Mouse (Mus musculus) embryonic facial prominence, embryonic 10.5 days (tissue): ENCODE data around the gene Vps35l. TPM values are rescaled to one million over a fixed set of nuclear protein-coding genes. Genes with fewer than 3 reads are reported as not detected.

ENCODE experiments used
- DNase-seq: peaks from one replicate; pipeline ENCODE4 v3.0.0-alpha.2; 2017; ENCODE audit warnings: low spot score
- H3K27ac ChIP-seq: fragments of 300-500 bp; sonication (generic); replicated peaks from 2 replicates; pipeline ENCODE4 v1.5.1; 2016; ENCODE audit warnings: mild to moderate bottlenecking
- H3K27me3 ChIP-seq: fragments of 300-500 bp; sonication (generic); replicated peaks from 2 replicates; pipeline ENCODE4 v1.6.1; 2016; ENCODE audit warnings: low read depth, mild to moderate bottlenecking; ENCODE audit not compliant: poor library complexity, severe bottlenecking
- H3K36me3 ChIP-seq: fragments of 300-500 bp; sonication (generic); replicated peaks from 2 replicates; pipeline ENCODE4 v1.6.1; 2016; ENCODE audit warnings: mild to moderate bottlenecking, moderate library complexity
- H3K4me1 ChIP-seq: fragments of 300-500 bp; sonication (generic); 2 replicates; pipeline ENCODE4 v1.6.1; 2016
- H3K4me3 ChIP-seq: fragments of 300-500 bp; sonication (generic); 2 replicates; pipeline ENCODE4 v1.5.1; 2016; ENCODE audit warnings: mild to moderate bottlenecking, moderate library complexity
- H3K9me3 ChIP-seq: fragments of 300-500 bp; sonication (generic); 2 replicates; pipeline ENCODE4 v1.6.1; 2016; ENCODE audit warnings: mild to moderate bottlenecking
- WGBS: fragments of 180-500 bp; shearing (Covaris S2); methylation state at CpG from one replicate; pipeline ENCODE4 v1.1.7; 2016; 5-methylcytosine and 5-hydroxymethylcytosine counted together
- polyA plus RNA-seq: library from polyadenylated mRNA; unstranded; fragments of >200 nt; fragmentation: Nextera tagmentation; extraction: Ambion mirVana; gene quantifications from 2 replicates; pipeline ENCODE4 v1.2.1, GENCODE M21; 2016

Vps35l gene
- polyA plus RNA-seq, 1 experiment from 2014 or later: 70.0 TPM

DNA sequence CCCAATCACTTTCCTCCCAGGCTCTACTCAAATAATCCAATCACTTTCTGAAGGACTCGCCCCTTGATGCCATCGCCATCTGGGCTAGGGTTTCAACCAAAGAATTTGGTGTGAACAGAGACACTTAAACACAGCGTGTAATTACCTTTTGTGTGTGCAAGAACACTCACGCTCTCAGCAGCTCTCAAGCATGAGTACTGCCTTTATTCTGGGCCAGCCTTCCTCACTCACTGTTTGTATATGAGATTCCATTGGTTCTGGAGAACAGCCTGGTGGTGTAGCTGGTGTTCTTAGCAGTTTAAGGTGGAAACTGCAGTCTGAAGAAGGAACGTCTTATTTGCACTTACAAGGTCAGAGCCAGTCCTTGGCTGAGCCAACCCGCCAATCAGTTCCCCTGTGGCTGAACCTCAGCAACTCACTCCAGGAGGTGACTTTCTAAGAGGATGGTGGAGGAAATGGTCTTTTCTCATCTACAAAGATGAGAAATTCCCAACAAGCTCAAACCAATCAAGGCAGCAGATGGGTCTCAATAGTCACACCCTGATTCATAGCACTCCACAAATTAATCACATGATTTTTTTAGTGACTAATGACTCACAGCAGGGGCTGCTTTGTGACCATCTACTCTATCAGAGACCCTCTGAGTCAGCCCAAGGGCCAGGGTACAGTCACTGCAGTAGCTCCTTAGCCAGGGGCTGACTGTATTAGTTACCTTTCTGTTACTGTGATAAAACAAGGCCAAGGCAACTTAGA lies 147.5 kb downstream of the Vps35l start:
- no peaks in the 10 kb centered on the region for H3K27me3 ChIP-seq
- 27% methylated on average over 6 of the region's 6 CpGs for WGBS
- H3K36me3 ChIP-seq: no peaks in the 10 kb centered on the region
- H3K27ac ChIP-seq: no peak overlapping the region
- DNase-seq: no peak
- no peak overlapping the region for H3K4me3 ChIP-seq
- peaks cover 26% of the 10 kb centered on the region for H3K4me1 ChIP-seq
- H3K9me3 ChIP-seq: no peaks in the 10 kb centered on the region

DNA sequence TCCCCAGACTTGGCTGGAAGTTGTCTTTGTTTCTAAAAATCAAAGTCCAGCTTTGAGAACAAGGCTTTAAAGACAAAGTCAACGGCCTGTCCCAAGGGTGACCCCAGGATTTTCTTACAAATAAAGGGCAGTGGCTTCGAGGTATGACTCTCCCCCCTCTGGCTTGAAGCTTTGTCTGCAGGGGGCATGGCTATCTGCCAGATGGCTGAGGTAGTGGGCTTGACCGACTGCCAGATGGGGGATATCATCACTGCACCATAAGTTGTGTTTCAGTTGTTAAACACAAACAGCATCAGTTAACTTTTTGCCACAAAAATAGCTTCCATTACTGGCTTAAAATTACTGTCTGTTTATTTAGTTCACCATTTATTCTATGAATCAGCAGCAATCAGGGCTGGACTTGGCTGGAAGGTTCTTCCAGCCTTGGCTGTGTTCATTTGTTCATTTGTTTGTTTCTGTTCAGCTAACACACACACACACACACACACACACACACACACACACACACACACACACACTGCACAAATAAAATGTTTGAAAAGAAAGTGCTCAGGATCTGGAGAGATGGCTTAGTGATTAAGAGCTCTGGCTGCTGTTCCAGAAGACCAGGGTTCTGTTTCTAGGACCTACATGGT lies 149.1 kb downstream of the Vps35l start:
- no peak overlapping the region for H3K4me3 ChIP-seq
- H3K9me3 ChIP-seq: no peaks in the 10 kb centered on the region
- WGBS: 9% methylated on average over 3 of the region's 3 CpGs
- H3K27me3 ChIP-seq: no peaks in the 10 kb centered on the region
- no peaks in the 10 kb centered on the region for H3K36me3 ChIP-seq
- H3K4me1 ChIP-seq: peaks cover 15% of the 10 kb centered on the region
- 0 out of 2 replicates have a peak overlapping the region, but pooled peaks have one; percentile 32 for H3K27ac ChIP-seq
- DNase-seq: no peak

Other genes starting within 250 kb of the Vps35l start
- gene Itpripl2, start 248.3 kb upstream of the Vps35l start, polyA plus RNA-seq: 1.3 and 1.6 TPM in 2 replicates
- gene Coq7, start 206.9 kb upstream of the Vps35l start, polyA plus RNA-seq: 128 and 134 TPM in 2 replicates
- 4.9 and 7.2 TPM in 2 replicates for gene Tmc7, start 155.5 kb upstream of the Vps35l start, polyA plus RNA-seq
- gene Tmc5, start 142.9 kb upstream of the Vps35l start, polyA plus RNA-seq: 0.05 TPM in 1 of 2 replicates, not detected in the other
- 65.1 and 68.7 TPM in 2 replicates for gene Gde1, start 34.4 kb upstream of the Vps35l start, polyA plus RNA-seq
- 34.3 and 37.2 TPM in 2 replicates for gene Ccp110, start 27.7 kb upstream of the Vps35l start, polyA plus RNA-seq
- gene Iqck, start 115.5 kb downstream of the Vps35l start, polyA plus RNA-seq: 2.7 and 3.1 TPM in 2 replicates
- gene Knop1, start 116.0 kb downstream of the Vps35l start, polyA plus RNA-seq: 161 and 162 TPM in 2 replicates